Mouse (Mus musculus) spleen, adult 2 months (tissue): Measurements from ENCODE around the gene Prr29.

ENCODE experiments used
- CTCF ChIP-seq: fragments of 200-500 bp; IDR thresholded peaks from 2 replicates; pipeline ENCODE4 v1.5.1; 2011; ENCODE audit warnings: mild to moderate bottlenecking, inconsistent platforms; ENCODE audit not compliant: insufficient read depth, insufficient read length, insufficient replicate concordance; ENCODE audit errors: extremely low read depth
- POLR2A ChIP-seq: fragments of 200-500 bp; IDR thresholded peaks from 2 replicates; pipeline ENCODE4 v1.6.1; 2011; ENCODE audit warnings: low read depth, low read length, inconsistent platforms

DNA sequence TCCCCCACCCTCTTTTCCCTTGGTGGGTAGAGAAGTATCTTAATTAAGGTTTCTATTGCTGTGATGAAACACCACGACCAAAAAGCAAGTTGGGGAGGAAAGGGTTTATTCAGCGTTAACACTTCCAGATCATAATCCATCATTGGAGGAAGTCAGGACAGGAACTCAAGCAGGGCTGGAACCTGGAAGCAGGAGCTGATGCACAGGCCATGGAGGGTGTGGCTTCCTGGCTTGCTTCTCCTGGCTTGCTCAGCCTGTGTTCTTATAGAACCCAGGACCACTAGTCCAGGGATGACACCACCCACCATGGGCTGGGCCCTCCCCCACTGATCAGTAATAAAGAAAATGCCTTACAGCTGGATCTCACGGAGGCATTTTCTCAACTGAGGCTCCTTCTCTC is 25.5 kb downstream of the Prr29 start:
- no peak for TF ChIP-seq POLR2A
- TF ChIP-seq CTCF = no peak
